Mouse (Mus musculus) lung, postnatal 4 days (tissue): Measurements from ENCODE around the gene AL607142.1.

Experiments used
- DNase-seq, 2 experiments: peaks; one replicate each; pipeline ENCODE4 v3.0.0; 2021

Gene AL607142.1

DNA sequence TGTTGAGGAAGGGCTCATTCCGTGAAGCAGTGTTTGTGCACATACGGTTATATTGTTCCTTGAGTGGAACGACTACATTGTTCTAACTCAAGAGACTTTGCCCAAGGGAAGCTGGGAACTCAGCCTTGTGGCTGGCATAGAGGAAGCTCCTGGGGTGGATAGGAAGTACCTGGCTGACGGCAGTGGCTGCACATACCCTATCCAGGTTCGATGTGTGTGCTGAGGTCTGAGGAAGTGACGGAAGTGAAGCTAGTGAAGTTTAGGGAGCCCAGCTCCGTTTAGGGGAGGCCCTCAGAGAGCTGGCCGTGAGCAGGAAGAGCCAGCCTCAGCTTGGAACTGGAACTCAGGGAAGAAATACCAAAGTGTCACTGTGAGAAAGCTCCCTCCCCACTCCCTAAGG, 43.0 kb downstream of the AL607142.1 start:
- peak in 1 of 2 experiments; percentile 15 for DNase-seq

DNA sequence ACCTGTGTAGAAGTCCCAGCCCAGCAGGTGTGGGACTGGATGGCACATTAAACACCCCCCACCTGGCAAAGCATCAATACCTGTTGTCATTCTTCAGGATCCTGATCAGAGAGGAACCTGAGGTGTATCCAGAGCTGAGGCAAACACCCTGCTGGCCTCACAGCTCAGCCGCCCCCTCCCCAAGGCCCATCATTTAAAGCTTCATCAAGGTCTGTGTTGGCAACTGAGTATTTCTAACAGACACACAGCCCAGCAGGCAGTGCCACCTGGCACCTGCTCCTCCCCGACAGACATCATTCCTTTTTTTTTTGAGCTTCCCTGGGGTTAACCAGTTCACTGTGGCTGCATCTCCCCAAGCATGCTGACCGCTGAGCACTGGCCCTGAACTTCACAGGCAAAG, 50.7 kb downstream of the AL607142.1 start:
- DNase-seq = no peak

- no peak for DNase-seq
These were observed 51.5 kb downstream of the AL607142.1 start for GRCm38 (mm10) chr4:120116312-120116711.

GRCm38 (mm10) chr4:120120276-120120675, 55.5 kb downstream of the AL607142.1 start:
- peak; percentile 45 to 68 for DNase-seq

DNA sequence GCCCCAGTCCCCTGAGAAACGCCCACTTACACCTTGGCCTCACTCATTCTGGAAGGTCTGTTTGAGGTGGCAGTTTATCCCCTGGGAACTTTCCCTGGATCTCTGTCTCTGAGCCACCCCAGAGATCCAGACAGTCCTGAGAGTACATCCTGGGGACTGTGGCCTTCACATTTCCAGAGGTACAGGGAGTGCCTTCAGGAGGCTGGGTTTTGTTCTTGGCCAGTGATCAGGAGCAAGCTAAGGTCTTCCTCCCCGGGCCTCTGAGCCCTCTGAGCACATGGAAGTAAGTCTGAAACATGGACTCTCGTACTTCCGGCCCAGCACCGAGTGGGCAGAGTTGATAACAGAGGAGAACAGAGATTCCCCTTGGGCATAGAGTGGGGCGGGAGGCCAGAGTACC, 59.9 kb downstream of the AL607142.1 start:
- DNase-seq = peak in 1 of 2 experiments; percentile 13

DNA sequence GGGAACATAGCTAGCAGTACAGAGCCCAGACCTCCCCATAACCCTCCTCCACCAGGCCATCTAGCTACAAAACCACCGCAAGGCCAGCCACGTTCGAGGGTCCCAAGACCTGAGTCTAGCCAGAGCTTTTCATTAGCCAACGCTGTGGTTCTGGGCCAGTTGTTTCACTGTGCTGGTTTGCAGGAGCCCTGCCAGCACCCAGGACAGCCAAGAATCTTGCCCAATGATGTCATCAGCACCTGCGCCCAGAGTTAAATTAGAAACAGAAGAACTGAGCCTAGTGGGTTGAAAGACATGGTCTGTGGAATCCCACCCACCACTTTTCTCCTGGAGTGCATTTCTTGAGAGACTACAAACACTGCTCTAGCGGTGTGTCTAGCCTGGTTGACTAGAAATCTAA, 61.3 kb downstream of the AL607142.1 start:
- DNase-seq = peak in 1 of 2 experiments; percentile 15

DNA sequence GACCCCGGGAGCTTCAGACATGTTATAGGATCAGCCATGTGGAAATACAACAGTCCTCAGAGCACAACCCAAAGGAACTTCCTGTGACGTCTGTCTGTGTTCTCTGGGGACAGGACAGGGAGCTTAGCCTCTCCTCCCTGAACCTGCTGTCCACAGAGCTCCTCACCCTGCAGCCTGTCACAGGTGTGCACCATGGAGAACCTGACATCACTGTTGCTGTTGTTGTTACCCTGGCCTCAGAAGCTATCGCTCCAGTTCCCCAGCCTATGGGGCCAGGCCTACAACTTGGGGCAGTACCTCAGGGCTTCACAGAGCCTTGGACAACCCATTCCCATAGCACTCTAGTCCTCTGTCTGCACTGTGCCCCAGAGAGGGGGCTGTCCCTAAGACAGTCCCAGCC, 62.5 kb downstream of the AL607142.1 start:
- DNase-seq = no peak

- peak in 1 of 2 experiments; percentile 73 for DNase-seq
These were observed 63.2 kb downstream of the AL607142.1 start for GRCm38 (mm10) chr4:120128033-120128432.

DNA sequence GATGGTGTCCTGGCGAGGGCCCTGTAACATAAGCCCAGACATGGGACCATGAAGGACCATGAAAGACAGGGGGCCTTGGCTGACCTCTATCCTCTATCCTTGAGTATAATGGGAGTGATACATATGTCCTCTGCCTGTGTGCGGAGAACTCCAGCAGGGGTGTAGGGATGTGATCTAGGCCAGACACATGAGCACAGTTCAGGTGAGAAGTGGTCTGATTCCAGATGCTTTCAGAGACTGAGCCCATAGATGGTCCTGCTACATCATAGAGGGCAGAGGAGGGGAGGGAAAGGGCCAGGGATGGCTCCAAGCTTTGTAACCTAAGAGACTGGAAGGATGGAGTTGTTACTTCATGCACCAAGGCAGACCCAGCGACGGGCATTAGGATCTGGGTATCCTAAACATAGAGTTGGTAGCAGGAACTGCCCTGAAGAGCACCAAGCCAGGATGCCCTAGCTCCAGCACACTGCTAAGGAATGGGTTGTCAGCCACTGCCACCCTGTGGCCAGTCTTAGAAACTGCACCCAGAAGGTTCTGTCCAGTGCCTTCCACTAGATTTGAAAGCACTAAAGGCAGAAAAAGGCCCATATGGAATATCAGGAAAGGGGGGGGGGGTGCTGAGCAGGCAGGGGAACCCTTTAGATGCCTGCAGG, 64.6 kb downstream of the AL607142.1 start:
- DNase-seq = peak; percentile 67 to 69

- no peak for DNase-seq
These were observed 66.1 kb downstream of the AL607142.1 start for GRCm38 (mm10) chr4:120130926-120131325.

GRCm38 (mm10) chr4:120131441-120132220, 66.8 kb downstream of the AL607142.1 start:
- DNase-seq = peak; percentile 91 to 93

GRCm38 (mm10) chr4:120134223-120134622, 69.4 kb downstream of the AL607142.1 start:
- DNase-seq = no peak

DNA sequence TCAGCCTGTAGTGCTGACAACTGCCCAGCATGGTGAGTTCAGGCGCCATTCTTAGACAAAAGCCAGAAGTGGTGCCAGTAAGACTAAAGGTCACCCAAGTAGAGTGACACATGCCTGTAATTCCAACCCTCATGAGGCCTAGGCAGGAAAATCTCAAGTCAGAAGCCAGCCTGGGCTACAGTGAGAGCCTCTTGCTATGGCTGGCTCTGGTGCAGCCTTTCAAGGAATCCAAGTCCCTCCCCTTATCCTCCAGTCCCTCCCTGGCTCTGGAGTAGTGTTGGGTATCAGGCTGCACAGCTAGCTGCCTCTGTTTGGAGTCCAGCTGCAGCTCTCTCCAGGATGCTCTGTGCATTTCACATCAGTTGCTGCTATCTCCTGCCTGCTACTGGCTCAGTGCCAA, 77.0 kb downstream of the AL607142.1 start:
- DNase-seq = no peak

- no peak for DNase-seq
These were observed 78.1 kb downstream of the AL607142.1 start for GRCm38 (mm10) chr4:120142905-120143304.
